Mouse (Mus musculus) kidney, postnatal 0 days (tissue): Measurements from ENCODE around the gene Lrmda. TPM values are rescaled to one million over a fixed set of nuclear protein-coding genes. Genes with fewer than 3 reads are reported as not detected.

Experiments
- ATAC-seq: fragments of 200-750 bp; cut with Nextera tagmentation; replicated peaks from 2 replicates; pipeline ENCODE4 v1.8.0; 2017; ENCODE audit warnings: low read depth, moderate number of reproducible peaks, moderate TSS enrichment, moderate library complexity; ENCODE audit not compliant: low FRiP score
- DNase-seq: peaks from one replicate; pipeline ENCODE4 v3.0.0-alpha.2; 2016; ENCODE audit warnings: low spot score
- H3K27ac ChIP-seq: fragments of 300-500 bp; sonication (generic); 2 replicates; pipeline ENCODE4 v1.5.1; 2014; ENCODE audit warnings: mild to moderate bottlenecking
- H3K27me3 ChIP-seq: fragments of 300-500 bp; sonication (generic); 2 replicates; pipeline ENCODE4 v1.6.1; 2014; ENCODE audit warnings: low read length, mixed read lengths; ENCODE audit not compliant: insufficient read depth
- H3K36me3 ChIP-seq: fragments of 300-500 bp; sonication (generic); 2 replicates; pipeline ENCODE4 v1.6.1; 2014; ENCODE audit warnings: low read length, mixed read lengths; ENCODE audit not compliant: insufficient read depth
- H3K4me1 ChIP-seq: fragments of 300-500 bp; sonication (generic); replicated peaks from 2 replicates; pipeline ENCODE4 v1.6.1; 2014; ENCODE audit warnings: antibody characterized with exemption, low read length, mixed read lengths; ENCODE audit not compliant: insufficient read depth
- H3K4me2 ChIP-seq: fragments of 300-500 bp; sonication (generic); 2 replicates; pipeline ENCODE4 v1.6.1; 2014; ENCODE audit warnings: mild to moderate bottlenecking, low read length, moderate library complexity, mixed read lengths
- H3K4me3 ChIP-seq: fragments of 300-500 bp; sonication (generic); replicated peaks from 2 replicates; pipeline ENCODE4 v1.5.1; 2014; ENCODE audit warnings: low read depth, low read length
- H3K9ac ChIP-seq: fragments of 300-500 bp; sonication (generic); 2 replicates; pipeline ENCODE4 v1.6.1; 2014; ENCODE audit warnings: low read depth, low read length
- H3K9me3 ChIP-seq: fragments of 300-500 bp; sonication (generic); replicated peaks from 2 replicates; pipeline ENCODE4 v1.6.1; 2016; ENCODE audit warnings: low read length, inconsistent platforms, mixed read lengths
- CTCF ChIP-seq: IDR thresholded peaks from 2 replicates; pipeline ENCODE4 v1.5.1; 2016; ENCODE audit warnings: antibody characterized with exemption, low read depth, mild to moderate bottlenecking, moderate library complexity
- WGBS: fragments of 180-500 bp; shearing (Covaris S2); extraction: QIAGEN DNeasy Blood & Tissue Kit; methylation state at CpG from one replicate; pipeline ENCODE4 v1.1.7; 2014; 5-methylcytosine and 5-hydroxymethylcytosine counted together
- polyA plus RNA-seq: library from polyadenylated mRNA; unstranded; fragments of >200 nt; fragmentation: Nextera tagmentation; extraction: Ambion mirVana; gene quantifications from 2 replicates; pipeline ENCODE4 v1.2.1, GENCODE M21; 2015

The Lrmda gene
- polyA plus RNA-seq, 1 experiment from 2014 or later, result 0.83 TPM

- ATAC-seq, result no peak
- WGBS, result 85% methylated on average over 3 of the region's 3 CpGs
- no peak overlapping the region for H3K4me3 ChIP-seq
Observed at GRCm38 (mm10) chr14:22083931-22084330, 64.4 kb downstream of the Lrmda start.

GRCm38 (mm10) chr14:22085411-22085810 lies 65.9 kb downstream of the Lrmda start:
- no peak for ATAC-seq
- Histone ChIP-seq H3K27ac (no peak overlapping the region), H3K4me2 (no peak overlapping the region), H3K27me3 (no peaks in the 10 kb centered on the region), H3K4me3 (no peak overlapping the region), H3K9me3 (peaks cover 4% of the 10 kb centered on the region), H3K36me3 (no peaks in the 10 kb centered on the region), H3K9ac (no peak overlapping the region), H3K4me1 (peaks cover 10% of the 10 kb centered on the region; the same call in 1 of the 2 replicates)
- DNase-seq, result no peak
- TF ChIP-seq CTCF, result no peak
- WGBS, result 91% methylated on average over 3 of the region's 3 CpGs

More at GRCm38 (mm10) chr14:22083931-22084330, 64.4 kb downstream of the Lrmda start:
- no peak overlapping the region for H3K4me2 ChIP-seq
- no peaks in the 10 kb centered on the region for H3K4me1 ChIP-seq
- H3K9me3 ChIP-seq, result peaks cover 4% of the 10 kb centered on the region
- H3K27ac ChIP-seq, result no peak overlapping the region
- H3K27me3 ChIP-seq, result no peaks in the 10 kb centered on the region
- no peaks in the 10 kb centered on the region for H3K36me3 ChIP-seq
- no peak overlapping the region for H3K9ac ChIP-seq
- DNase-seq, result no peak
- TF ChIP-seq CTCF, result no peak

GRCm38 (mm10) chr14:22088604-22089003 lies 69.1 kb downstream of the Lrmda start:
- H3K36me3 ChIP-seq, result no peaks in the 10 kb centered on the region
- no peak for TF ChIP-seq CTCF
- 100% methylated on average over 2 of the region's 2 CpGs for WGBS
- no peaks in the 10 kb centered on the region for H3K27me3 ChIP-seq
- no peak overlapping the region for H3K9ac ChIP-seq
- ATAC-seq (no peak), DNase-seq (no peak)
- no peak overlapping the region for H3K27ac ChIP-seq
- peaks cover 4% of the 10 kb centered on the region for H3K9me3 ChIP-seq
- H3K4me3 ChIP-seq, result no peak overlapping the region
- no peak overlapping the region for H3K4me2 ChIP-seq
- peaks cover 18% of the 10 kb centered on the region; the same call in 1 of the 2 replicates for H3K4me1 ChIP-seq

- Histone ChIP-seq H3K27me3 (no peaks in the 10 kb centered on the region), H3K27ac (no peak overlapping the region), H3K9me3 (peaks cover 4% of the 10 kb centered on the region), H3K4me3 (no peak overlapping the region), H3K4me1 (peaks cover 18% of the 10 kb centered on the region; the same call in 1 of the 2 replicates), H3K9ac (no peak overlapping the region), H3K36me3 (no peaks in the 10 kb centered on the region), H3K4me2 (no peak overlapping the region)
- WGBS, result 45% methylated on average over 7 of the region's 7 CpGs
- DNase-seq, result no peak
- TF ChIP-seq CTCF, result no peak
- ATAC-seq, result peak; percentile 24; the same call in 1 of the 2 replicates
Observed at GRCm38 (mm10) chr14:22089331-22089730, 69.8 kb downstream of the Lrmda start.

GRCm38 (mm10) chr14:22089866-22090470 lies 70.5 kb downstream of the Lrmda start:
- WGBS, result 28% methylated on average over 8 of the region's 8 CpGs
- Histone ChIP-seq H3K4me3 (no peak overlapping the region), H3K9me3 (peaks cover 4% of the 10 kb centered on the region), H3K4me2 (no peak overlapping the region), H3K9ac (no peak overlapping the region), H3K27me3 (no peaks in the 10 kb centered on the region), H3K4me1 (peaks cover 18% of the 10 kb centered on the region; the same call in 1 of the 2 replicates), H3K36me3 (no peaks in the 10 kb centered on the region), H3K27ac (0 out of 2 replicates have a peak overlapping the region, but pooled peaks have one; percentile 31)
- DNase-seq, result peak; percentile 87
- no peak for ATAC-seq
- no peak for TF ChIP-seq CTCF

GRCm38 (mm10) chr14:22090778-22091211 lies 71.3 kb downstream of the Lrmda start:
- Histone ChIP-seq H3K4me3 (no peak overlapping the region), H3K4me2 (no peak overlapping the region), H3K9ac (no peak overlapping the region), H3K27ac (no peak overlapping the region), H3K4me1 (peaks cover 18% of the 10 kb centered on the region; the same call in 1 of the 2 replicates), H3K9me3 (peaks cover 4% of the 10 kb centered on the region), H3K27me3 (no peaks in the 10 kb centered on the region), H3K36me3 (no peaks in the 10 kb centered on the region)
- WGBS, result 15% methylated on average over 5 of the region's 5 CpGs
- TF ChIP-seq CTCF, result no peak
- DNase-seq (peak; percentile 84), ATAC-seq (no peak)
